Mouse (Mus musculus) MEL (cell line): Measurements from ENCODE around the gene Pdgfd.

Experiments used
- BHLHE40 ChIP-seq: IDR thresholded peaks from 2 replicates; pipeline ENCODE4 v1.6.1; 2012; ENCODE audit warnings: low read depth, mild to moderate bottlenecking, inconsistent platforms, low read length, improper control_type of control experiment, borderline replicate concordance
- CTCF ChIP-seq, 3 experiments: IDR thresholded peaks in 2 of 3; conservative IDR thresholded peaks in 1 of 3; 2 replicates each; pipeline ENCODE4 v1.5.1; 2011 to 2012; ENCODE audit warnings: low read length in 3 of 3, low read depth in 2 of 3, mild to moderate bottlenecking in 2 of 3, improper control_type of control experiment in 1 of 3, inconsistent platforms in 1 of 3, mixed read lengths in 1 of 3, moderate library complexity in 1 of 3; ENCODE audit not compliant: control insufficient read depth in 1 of 3, insufficient read depth in 1 of 3, poor library complexity in 1 of 3, severe bottlenecking in 1 of 3
- MYB ChIP-seq: IDR thresholded peaks from 2 replicates; pipeline ENCODE4 v1.6.1; 2011; ENCODE audit warnings: mild to moderate bottlenecking, low read depth, low read length, improper control_type of control experiment
- NRF1 ChIP-seq: IDR thresholded peaks from 2 replicates; pipeline ENCODE4 v1.6.1; 2014; ENCODE audit warnings: low read depth, mild to moderate bottlenecking, inconsistent platforms, low read length, improper control_type of control experiment, moderate library complexity; ENCODE audit not compliant: poor library complexity, insufficient read depth, severe bottlenecking
- SIN3A ChIP-seq: IDR thresholded peaks from 2 replicates; pipeline ENCODE4 v1.6.1; 2012; ENCODE audit warnings: low read length, improper control_type of control experiment, inconsistent platforms

DNA sequence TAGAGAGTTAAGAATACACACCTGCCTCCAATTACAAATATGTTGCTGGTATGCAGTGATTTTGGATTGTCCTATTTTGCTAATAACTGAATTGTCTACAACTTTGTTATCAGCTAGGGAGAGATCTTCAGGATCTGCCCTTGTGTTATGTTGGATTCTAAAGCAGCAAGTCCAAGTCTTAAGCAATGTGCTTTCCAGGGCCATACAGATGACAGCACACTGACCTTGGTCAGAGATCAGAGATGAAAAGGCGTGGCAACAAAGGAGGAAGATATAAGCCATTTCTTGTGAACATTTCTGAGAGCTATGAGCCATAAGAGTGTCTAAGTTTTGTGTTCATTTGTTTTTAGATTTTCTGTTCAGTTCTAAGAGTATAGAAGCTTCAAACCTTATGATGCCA lies 4.9 kb downstream of the Pdgfd start:
- TF ChIP-seq NRF1 (no peak), BHLHE40 (no peak), CTCF (IDR thresholded peaks at IDR 0.05 in 2 of 3, conservative IDR thresholded peaks at IDR 0.05 in 1 of 3; ENCODE audit: control insufficient read depth in 1 of 3, insufficient read depth in 1 of 3, low read depth in 2 of 3, low read length in 3 of 3, poor library complexity in 1 of 3, severe bottlenecking in 1 of 3) (no peak), SIN3A (no peak), MYB (no peak)
